Mouse (Mus musculus) small intestine, adult 10 weeks (tissue): ENCODE measurements around the gene Gtf2ird1. TPM values are rescaled to one million over a fixed set of nuclear protein-coding genes. Genes with fewer than 3 reads are reported as not detected.

Experiments
- polyA plus RNA-seq: library from polyadenylated mRNA; stranded (reverse); fragments of 350-450 nt; fragmentation: Illumina TruSeq; extraction: RNeasy Lipid Tissue Mini Kit (QIAGEN cat#74804); gene quantifications from one replicate; pipeline ENCODE4 v1.2.3, GENCODE M21; 2014; ENCODE audit warnings: low replicate concordance

Gtf2ird1 gene
- 11.2 TPM for polyA plus RNA-seq

DNA sequence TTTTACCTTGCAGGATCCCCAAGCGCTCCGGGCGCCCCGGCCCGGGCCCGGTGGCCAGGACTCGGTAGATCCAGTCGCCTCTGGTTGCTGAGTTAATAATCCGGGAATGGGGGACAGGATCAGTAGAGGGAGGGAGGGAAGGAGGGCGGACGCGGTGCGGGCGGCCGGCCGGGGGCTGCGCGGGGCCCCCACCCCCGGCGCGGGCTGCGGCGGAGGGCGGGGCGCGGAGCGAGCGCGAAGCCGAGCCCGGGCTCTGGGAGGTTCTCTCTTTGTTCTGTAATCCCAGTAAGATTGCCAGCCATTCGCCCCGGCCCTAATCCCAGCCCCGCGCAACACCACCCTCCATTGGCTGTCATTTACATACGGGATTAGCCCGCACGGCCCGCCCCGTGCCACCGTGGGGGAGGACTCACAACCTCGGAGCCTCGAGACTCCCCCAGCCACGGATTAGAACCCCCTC lies at the start of gene Gtf2ird1:
Gtf2ird1 (minus strand) TSS at position 214 of the 460 bp plus-strand sequence.

GRCm38 (mm10) chr5:134314688-134315622 lies 141.6 kb downstream of the Gtf2ird1 start, which contains the start of gene Gtf2i:
Gene Gtf2i (minus strand): TSS chr5:134314760.

Other genes starting within 250 kb of the Gtf2ird1 start
- 5.1 TPM for gene Ncf1, start 227.1 kb downstream of the Gtf2ird1 start, polyA plus RNA-seq
- gene Gtf2i, start 142.0 kb downstream of the Gtf2ird1 start, polyA plus RNA-seq = 25.5 TPM
- gene Clip2, start 95.7 kb upstream of the Gtf2ird1 start, polyA plus RNA-seq = 1.1 TPM
- 2.6 TPM for gene Syna, start 103.5 kb upstream of the Gtf2ird1 start, polyA plus RNA-seq
- 5.3 TPM for gene Rfc2, start 124.7 kb upstream of the Gtf2ird1 start, polyA plus RNA-seq
- 4.4 TPM for gene Lat2, start 158.3 kb upstream of the Gtf2ird1 start, polyA plus RNA-seq
- gene Eif4h, start 182.8 kb upstream of the Gtf2ird1 start, polyA plus RNA-seq = 100 TPM
- 0.37 TPM for gene Limk1, start 231.9 kb upstream of the Gtf2ird1 start, polyA plus RNA-seq